Mouse (Mus musculus): Measurements from ENCODE around the gene Sytl3.
"Not testable (repeated sequence)": the region's sequence is repeated elsewhere in the genome, so short reads cannot be mapped to it uniquely, and the experiment has no call there.

Sytl3 gene

DNA sequence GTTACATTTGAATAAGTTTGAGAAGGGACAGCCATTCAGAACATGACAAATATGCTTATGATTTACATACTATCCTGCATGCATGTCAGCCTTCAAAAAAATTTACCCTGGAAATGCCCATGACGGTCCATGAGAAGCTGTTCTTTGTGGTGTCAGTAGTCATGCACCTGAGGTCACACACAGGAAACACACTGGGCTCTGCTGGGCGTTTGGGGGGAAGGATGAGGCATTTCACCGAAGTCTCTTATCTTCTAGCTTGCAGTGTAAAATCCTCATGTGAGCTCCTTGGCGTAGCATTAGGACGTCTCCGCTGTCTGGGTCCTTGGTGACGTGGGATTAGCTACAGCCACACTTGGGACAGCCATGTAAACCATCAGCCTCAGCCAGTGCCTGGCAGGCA lies at the start of gene Sytl3:
Gene Sytl3, plus strand, starts transcription at position 293 of the 400 bp plus-strand sequence.
- DNase-seq: not testable (repeated sequence)

DNA sequence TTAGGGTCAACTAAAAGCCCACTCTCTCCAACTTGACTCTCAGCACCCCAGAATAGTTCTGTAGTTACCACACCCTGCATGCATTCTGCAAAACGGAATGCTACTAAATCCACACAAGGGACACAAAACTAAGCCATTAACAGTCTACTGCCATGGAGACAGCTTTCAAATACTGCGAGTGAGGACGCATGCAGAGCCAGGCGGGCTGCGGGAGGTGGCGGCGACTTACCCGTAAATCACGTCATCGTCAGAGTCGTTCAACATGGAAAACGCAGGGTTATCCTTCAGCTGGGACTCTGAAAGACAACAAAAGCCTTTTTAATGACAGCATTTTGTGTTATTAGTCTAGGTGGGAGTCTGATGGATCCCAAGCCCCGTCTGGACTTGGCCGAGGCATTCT lies 45.4 kb upstream of the Sytl3 start:
- DNase-seq: not testable (repeated sequence)

GRCm38 (mm10) chr17:6614316-6614715 lies 44.6 kb upstream of the Sytl3 start:
- not testable (repeated sequence) for DNase-seq

DNA sequence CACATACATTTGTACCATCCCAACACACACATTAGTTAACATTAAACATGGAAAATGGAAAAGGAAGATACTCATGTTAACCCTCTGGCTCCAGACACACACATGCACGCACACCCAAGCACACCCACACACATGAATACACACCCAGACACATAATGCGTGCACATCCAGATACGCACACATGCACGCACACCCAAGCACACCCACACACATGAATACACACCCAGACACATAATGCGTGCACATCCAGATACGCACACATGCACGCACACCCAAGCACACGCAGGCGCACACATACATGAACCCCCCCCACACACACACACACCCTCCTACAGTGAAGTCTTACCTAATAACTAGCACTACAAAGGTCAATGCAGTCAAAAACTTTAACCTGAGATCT lies 42.2 kb upstream of the Sytl3 start:
- not testable (repeated sequence) for DNase-seq

GRCm38 (mm10) chr17:6617689-6618400 lies 41.0 kb upstream of the Sytl3 start:
- not testable (repeated sequence) for DNase-seq

- not testable (repeated sequence) for DNase-seq
These were observed 39.6 kb upstream of the Sytl3 start for GRCm38 (mm10) chr17:6619271-6619670.

DNA sequence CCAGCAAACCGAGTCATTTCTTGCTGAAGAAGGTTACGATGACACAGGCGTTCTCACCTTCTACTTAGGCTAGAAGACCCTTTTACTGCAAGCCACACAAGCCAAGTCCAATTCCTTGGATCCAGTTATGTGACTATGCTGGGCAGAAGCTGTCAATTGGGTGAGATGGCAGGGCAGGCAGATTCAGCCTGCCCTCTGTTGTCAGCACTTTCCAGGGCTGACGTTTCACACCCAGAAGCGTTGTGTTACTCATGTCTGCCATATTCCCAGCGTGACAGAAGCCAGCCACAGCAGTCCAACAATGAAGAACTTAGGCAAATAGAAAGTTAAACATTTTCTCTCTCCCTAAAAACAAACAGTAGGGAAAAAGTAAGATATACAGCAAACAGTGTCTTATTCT lies 38.9 kb upstream of the Sytl3 start:
- peak; percentile 51 for DNase-seq

DNA sequence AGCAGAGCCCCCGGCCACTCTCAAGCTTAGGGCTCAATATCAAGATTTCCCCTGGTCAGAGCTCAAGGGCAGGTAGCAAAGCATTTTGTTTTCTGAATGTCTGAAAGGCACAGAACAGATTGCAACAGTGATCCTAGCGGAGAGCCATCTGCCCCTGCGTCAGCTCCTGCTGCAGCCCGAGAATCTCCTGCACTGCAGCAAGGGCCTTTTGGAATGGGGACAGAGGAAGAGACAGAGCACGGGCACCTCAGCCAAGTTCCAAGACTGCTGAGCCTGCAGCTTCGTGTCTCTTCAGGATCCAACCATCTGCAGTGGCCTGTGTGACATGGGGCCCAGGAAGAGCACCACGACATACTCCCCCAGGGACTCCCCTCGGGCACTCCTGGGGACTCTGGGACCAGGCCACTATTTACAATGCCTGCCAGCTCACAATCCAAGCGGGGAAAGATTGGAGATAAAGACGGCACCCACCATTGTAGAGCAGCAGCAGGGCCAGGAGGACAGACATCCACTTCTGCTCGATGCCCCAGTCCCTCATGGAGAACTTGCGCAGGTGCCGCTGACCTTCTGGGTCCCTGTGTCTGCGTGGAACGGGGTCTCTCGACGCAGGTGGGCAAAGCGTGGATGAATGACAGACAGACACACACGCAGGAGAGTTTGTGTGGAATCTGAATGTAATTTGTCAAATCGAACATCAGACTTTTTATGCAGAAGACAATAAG lies 38.0 kb upstream of the Sytl3 start:
- DNase-seq: peak; percentile 75

DNA sequence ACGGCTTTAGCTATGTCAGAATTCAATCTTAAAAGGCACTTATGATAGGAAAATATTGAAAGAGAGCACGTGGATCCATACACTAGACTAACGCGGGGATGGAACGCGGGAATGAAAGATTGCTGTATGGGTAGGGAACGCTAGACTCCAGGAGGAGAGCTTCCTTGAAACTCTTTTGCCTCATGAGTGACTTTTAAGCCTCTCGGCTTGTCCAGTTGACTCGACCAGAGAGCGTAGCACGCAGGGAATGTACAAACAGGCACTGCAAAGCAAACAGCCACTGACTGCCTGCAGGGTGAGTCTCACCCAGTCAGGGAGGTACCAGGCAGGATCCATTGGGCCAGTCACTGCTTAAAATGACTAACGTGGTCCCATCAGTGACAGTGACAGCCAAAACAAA lies 36.9 kb upstream of the Sytl3 start:
- DNase-seq: not testable (repeated sequence)

DNA sequence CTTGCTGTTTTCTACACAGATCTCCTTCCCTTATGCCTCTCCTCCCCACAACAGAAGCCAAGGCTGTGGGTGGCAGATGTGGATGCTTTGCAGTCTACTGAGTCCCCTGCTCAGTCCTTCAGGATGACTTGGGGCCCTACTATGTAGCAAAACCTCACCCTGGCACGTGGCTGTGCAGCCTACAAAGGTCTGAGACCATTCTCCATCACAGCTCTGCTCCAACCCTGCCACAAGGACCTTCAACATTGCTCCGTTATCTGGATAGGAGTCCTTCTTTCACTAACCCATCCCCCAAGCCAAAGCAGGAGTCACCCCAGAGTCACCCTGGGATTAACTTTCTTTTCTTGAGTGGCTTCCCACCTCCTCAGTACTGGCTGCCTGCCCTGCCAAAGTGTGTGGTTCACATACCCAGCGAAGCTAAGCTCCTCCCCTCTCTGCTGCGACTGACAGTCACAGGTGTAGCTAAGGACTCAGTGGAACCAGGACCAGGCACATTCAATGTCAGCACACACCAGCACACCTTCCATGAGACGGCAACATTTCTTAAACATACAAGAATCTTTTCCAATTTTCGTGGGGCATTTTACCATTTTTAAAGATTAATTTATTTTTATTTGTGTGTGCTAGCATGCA lies 33.9 kb upstream of the Sytl3 start:
- not testable (repeated sequence) for DNase-seq

DNA sequence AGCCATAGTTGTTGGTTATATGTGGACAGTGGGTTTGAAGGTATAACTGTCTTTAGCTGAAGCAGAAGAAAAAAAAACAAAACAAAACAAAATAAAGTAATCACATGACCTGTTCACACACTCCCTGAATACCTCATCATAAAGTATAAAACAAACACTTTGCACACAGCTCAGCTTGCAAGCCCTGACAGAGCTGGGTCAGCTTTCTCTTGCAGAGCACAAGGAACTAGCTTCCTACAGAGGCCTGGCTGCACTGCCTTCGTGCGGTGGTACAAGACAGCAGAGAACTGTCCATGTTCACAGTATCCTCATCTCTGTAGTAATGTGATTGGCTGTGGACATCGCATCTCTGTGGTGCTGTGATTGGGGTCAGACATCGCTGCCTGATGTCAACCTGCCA lies 28.5 kb upstream of the Sytl3 start:
- DNase-seq: not testable (repeated sequence)

DNA sequence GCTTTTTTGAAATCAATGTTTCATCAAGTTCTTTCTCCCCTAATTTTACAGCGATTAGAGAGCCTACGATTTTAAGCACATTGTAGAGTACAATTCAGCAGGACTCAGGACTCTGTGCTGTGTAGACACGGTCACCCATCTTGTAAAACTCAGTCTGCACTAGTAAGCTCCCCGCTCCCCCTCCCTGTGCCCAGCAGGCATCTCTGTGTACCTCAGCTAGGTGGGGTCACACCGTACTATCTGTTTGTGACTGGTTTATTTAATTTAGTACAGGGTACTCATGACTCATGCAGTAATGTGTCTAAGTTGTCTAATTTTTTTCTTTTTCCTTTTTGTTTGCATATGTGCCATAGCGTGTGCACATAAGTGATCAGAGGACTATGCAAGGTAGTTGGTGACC lies 26.0 kb upstream of the Sytl3 start:
- not testable (repeated sequence) for DNase-seq

- not testable (repeated sequence) for DNase-seq
These were observed 23.1 kb upstream of the Sytl3 start for GRCm38 (mm10) chr17:6635781-6636180.

GRCm38 (mm10) chr17:6636861-6637260 lies 22.0 kb upstream of the Sytl3 start:
- DNase-seq: no peak

DNA sequence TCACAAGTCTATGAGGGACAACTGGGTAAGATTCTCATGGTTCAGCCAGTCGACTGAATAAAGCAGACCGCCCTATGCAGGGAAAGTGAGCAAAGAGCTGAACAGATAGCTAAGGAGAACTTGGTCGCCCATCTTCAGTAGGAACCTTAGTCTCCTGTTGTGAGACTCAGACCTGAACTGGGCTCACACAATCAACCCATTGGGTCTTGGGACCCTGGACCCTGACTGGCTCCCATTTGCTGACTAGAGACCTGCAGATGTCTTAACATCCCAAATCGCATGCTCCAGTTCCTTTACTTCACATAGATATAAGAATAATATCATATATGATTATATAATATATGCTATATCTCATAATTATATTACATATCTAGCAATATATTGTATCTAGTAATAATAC lies 21.5 kb upstream of the Sytl3 start:
- DNase-seq: not testable (repeated sequence)

- DNase-seq: not testable (repeated sequence)
These were observed 20.4 kb upstream of the Sytl3 start for GRCm38 (mm10) chr17:6638444-6638843.

DNA sequence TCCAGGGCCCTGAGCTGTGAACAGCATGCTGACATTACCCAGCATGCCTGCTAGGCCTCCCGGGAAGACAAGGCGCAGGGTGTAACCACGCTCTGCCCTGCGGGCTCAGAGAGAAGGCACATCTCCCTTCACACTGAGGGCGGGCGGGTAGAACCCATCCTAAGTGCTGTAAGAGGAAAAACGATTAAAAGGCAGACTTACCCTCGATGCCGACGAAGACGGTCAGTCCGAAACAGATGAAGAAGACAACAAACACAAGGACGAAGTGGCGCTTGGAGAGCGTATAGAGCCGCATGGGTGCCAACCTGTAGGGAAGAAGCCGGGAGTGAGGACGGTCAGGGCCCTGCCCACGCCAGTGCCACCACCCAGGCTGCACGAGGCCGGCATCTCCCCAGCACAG lies 19.4 kb upstream of the Sytl3 start:
- not testable (repeated sequence) for DNase-seq

DNA sequence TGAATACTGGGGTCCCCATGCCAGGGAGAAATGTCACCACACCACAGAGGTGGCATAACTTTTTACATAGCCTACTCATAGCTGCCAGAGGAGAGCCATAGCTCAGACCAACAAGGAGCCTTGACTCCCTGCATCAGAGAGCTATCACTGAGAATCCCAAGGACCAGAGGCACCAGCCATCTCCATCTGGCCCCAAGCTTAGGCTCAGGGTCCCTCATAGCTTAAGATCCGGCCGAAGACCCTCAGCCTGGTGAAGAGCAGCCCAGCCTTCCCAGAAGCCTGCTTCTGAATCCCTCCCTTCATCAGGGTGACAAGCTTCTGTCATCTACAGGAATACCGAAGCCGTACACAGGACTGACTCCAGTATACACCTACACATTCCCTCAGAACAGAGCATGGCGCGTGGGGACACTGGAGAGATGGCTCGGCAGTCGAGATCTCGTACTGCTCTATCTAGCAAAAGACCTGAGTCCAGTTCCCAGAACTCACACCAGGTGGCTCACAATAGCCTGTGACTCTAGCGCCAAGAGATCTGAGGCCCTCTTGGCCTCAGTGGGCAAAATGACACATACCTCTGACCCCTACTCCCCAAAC lies 18.8 kb upstream of the Sytl3 start:
- DNase-seq: not testable (repeated sequence)

GRCm38 (mm10) chr17:6640771-6641429 lies 18.0 kb upstream of the Sytl3 start:
- DNase-seq: not testable (repeated sequence)

GRCm38 (mm10) chr17:6644210-6644609 lies 14.7 kb upstream of the Sytl3 start:
- not testable (repeated sequence) for DNase-seq

DNA sequence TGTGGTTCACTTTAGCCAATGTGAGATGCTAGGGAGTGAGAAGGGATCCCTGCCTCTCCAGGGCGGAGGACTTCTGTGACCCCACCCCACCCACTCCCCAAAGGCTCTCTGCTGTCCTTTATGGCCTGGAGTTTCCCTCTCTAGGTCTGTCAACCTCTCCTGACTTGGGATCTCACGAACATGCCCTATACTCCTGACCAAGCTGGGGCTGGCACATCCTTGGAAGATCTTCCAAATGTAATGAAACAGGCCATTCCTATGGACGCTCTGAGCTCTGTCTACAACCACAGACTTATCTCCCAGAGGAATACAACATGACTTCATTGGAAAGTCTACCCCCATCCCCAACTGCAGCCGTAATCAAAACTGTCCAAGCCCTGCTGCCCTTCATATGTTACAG lies 14.2 kb upstream of the Sytl3 start:
- DNase-seq: not testable (repeated sequence)

DNA sequence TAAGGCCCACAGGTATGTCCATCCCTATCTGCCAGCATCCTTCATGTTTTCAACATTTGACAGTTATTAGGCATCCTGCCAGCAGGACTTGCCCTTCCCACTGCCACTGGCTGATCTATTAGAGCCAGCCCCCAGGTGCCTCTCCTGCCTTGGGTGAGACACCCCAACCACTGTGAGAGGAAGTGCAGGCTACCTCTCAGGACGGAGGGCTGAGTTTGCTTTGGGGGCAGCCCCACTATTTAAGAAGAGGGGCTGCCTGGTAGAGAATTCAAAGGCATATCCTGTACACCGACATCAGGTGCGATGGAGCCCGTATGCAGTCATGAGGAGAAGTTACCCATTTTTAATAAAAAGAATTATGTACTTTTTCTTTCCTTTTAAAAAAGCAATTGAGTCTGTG lies 13.2 kb upstream of the Sytl3 start:
- DNase-seq: not testable (repeated sequence)

DNA sequence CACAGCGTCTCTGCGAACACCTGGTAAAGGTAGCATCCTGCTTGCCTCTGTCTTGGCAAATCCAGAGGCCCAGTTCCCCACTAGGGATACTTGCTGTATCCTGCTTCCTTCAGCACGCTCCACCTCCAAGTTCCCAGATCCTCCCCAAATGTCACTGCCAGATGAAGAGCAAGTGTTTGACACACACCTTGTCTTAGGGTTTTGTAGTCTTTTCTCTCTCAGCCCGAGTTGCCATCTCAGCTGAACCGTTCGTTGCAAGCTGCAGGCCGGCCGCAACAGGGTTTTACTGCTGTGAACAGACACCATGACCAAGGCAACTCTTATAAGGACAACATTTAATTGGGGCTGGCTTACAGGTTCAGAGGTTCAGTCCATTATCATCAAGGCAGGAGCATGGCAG lies 12.1 kb upstream of the Sytl3 start:
- not testable (repeated sequence) for DNase-seq

All from cerebellum, adult 9-10 months (tissue).